Mouse (Mus musculus) spleen, adult 18-20 months (tissue): ENCODE measurements around the gene Olfr1367.

ENCODE experiments used
- DNase-seq, 2 experiments: peaks; one replicate each; pipeline ENCODE4 v3.0.0; 2022; ENCODE audit warnings: mixed read lengths in 2 of 2

The Olfr1367 gene

DNA sequence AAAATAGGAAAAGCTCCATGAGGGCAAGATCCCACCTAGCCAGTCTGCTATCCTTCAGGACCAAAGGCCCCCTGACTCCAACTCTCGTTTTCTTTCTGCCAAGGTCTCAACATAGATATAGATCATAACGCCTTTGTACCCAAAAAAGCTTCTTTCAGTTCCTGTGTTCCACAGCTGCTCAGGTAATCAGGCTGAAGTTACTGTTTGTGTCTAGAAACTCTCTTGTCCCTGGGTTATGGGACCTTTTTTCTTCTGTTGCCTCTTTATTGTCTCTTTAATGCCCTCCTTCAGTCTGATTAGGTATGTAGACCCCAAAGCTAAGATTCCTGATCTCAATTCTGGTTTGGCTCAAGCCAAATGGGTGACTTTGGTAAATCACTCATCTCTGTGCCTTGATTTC lies 50.8 kb downstream of the Olfr1367 start:
- no peak for DNase-seq
